32 mouse cellular contexts compared by ENCODE assay signal in genomic region chr11:90570646-90571259, GRCm38 (mm10).
DNase-seq lines count a peak whose midpoint lies in the region; ATAC-seq lines count a peak whose summit lies in the region.
"Had no signal": no experiment of that assay in that cellular context is flagged by ENCODE, and none has a peak within 500 bp of the region (broad histone marks: within the 10 kb centered on the region; RNA-seq: fewer than 3 reads in every experiment).

No protein-coding gene starts in this region.

- no peak overlapping the region for H3K4me3 ChIP-seq in heart, embryonic 15.5 days
- no peak overlapping the region for H3K4me3 ChIP-seq in midbrain, embryonic 11.5 days (ENCODE audit: low read depth, low read length)
- H3K4me3 ChIP-seq: embryonic facial prominence, embryonic 12.5 days; forebrain, embryonic 10.5 days; forebrain, embryonic 15.5 days; heart, adult 2 months; hindbrain, embryonic 10.5 days; hindbrain, embryonic 15.5 days; layer of hippocampus, adult 2 months; liver, embryonic 12.5 days; megakaryocyte, embryonic 14.5 days; midbrain, embryonic 13.5 days; neural tube, embryonic 13.5 days had no signal

- no peak for ATAC-seq in cerebellum, adult (ENCODE audit: insufficient number of reproducible peaks, low FRiP score, low TSS enrichment)
- ATAC-seq in heart, embryonic 15.5 days (replicated peaks; ENCODE audit: insufficient number of reproducible peaks, insufficient read depth, low FRiP score, low read depth) = peak; percentile 62; the same call in 1 of the 2 replicates
- no peak for ATAC-seq in midbrain, embryonic 11.5 days (ENCODE audit: low FRiP score)
- ATAC-seq: CD4-positive, CD25-positive, alpha-beta regulatory T cell, adult 4 months; forebrain, embryonic 15.5 days; inflammation-experienced regulatory T-cells, adult 6 months; liver, embryonic 12.5 days; liver, postnatal 0 days; midbrain, embryonic 13.5 days had no signal

- 0 out of 2 replicates have a peak, but pooled peaks cover 3% of the 10 kb centered on the region for H3K4me1 ChIP-seq in heart, embryonic 15.5 days (replicated peaks)
- H3K4me1 ChIP-seq in midbrain, embryonic 11.5 days (ENCODE audit: control insufficient read depth, insufficient read depth, low read length) = no peaks in the 10 kb centered on the region
- H3K4me1 ChIP-seq: embryonic facial prominence, embryonic 12.5 days; forebrain, embryonic 10.5 days; forebrain, embryonic 15.5 days; hindbrain, embryonic 10.5 days; hindbrain, embryonic 15.5 days; liver, embryonic 12.5 days; megakaryocyte, embryonic 14.5 days; midbrain, embryonic 13.5 days; neural tube, embryonic 13.5 days had no signal

- H3K9me3 ChIP-seq in heart, embryonic 15.5 days (replicated peaks) = no peaks in the 10 kb centered on the region
- H3K9me3 ChIP-seq in midbrain, embryonic 11.5 days (ENCODE audit: control insufficient read depth, low read length) = no peaks in the 10 kb centered on the region
- H3K9me3 ChIP-seq: embryonic facial prominence, embryonic 12.5 days; forebrain, embryonic 10.5 days; forebrain, embryonic 15.5 days; hindbrain, embryonic 10.5 days; hindbrain, embryonic 15.5 days; liver, embryonic 12.5 days; megakaryocyte, embryonic 14.5 days; midbrain, embryonic 13.5 days; neural tube, embryonic 13.5 days had no signal

- 52% methylated on average over 2 of the region's 2 CpGs for WGBS in heart, embryonic 15.5 days
- WGBS in midbrain, embryonic 11.5 days = 92% methylated on average over 2 of the region's 2 CpGs

- 0 out of 2 replicates have a peak overlapping the region, but pooled peaks have one; percentile 12 for H3K27ac ChIP-seq in heart, embryonic 15.5 days
- no peak overlapping the region for H3K27ac ChIP-seq in midbrain, embryonic 11.5 days (ENCODE audit: low read depth, low read length)
- H3K27ac ChIP-seq: embryonic facial prominence, embryonic 12.5 days; forebrain, embryonic 10.5 days; forebrain, embryonic 15.5 days; heart, adult 2 months; hindbrain, embryonic 10.5 days; hindbrain, embryonic 15.5 days; layer of hippocampus, adult 2 months; liver, embryonic 12.5 days; midbrain, embryonic 13.5 days; neural tube, embryonic 13.5 days had no signal

- intact Hi-C loops in heart, postnatal 10 days (cut with DNase I) = no loop called here

- no peaks in the 10 kb centered on the region for H3K27me3 ChIP-seq in heart, embryonic 15.5 days
- no peaks in the 10 kb centered on the region for H3K27me3 ChIP-seq in midbrain, embryonic 11.5 days (ENCODE audit: control insufficient read depth, insufficient read depth, low read length)
- H3K27me3 ChIP-seq: embryonic facial prominence, embryonic 12.5 days; forebrain, embryonic 15.5 days; hindbrain, embryonic 15.5 days; liver, embryonic 12.5 days; megakaryocyte, embryonic 14.5 days; midbrain, embryonic 13.5 days; neural tube, embryonic 13.5 days had no signal

- peak; percentile 22 to 23 for DNase-seq in cerebellum, postnatal 10 days
- DNase-seq in heart, postnatal 10 days = no peak
- DNase-seq in 416B (ENCODE audit: low read depth) = peak; percentile 69
- peak; percentile 19 for DNase-seq in adipocyte (ENCODE audit: low spot score)
- no peak for DNase-seq in cerebellum, postnatal 4 days (ENCODE audit: low spot score in 2 of 2)
- DNase-seq in midbrain, embryonic 11.5 days (ENCODE audit: low spot score, missing footprints) = no peak
- DNase-seq: adrenal gland, postnatal 25 days; cerebellum, adult 18-20 months; cerebellum, postnatal 36 days; embryo, embryonic 11 days; gastrocnemius, postnatal 25 days; heart, adult 2 months; kidney, adult 2 months; kidney, postnatal 36 days; left cerebral cortex, postnatal 4 days; liver, postnatal 0 days; lung, postnatal 4 days; thymus, postnatal 14 days had no signal

- no peak overlapping the region for H3K4me2 ChIP-seq in heart, embryonic 15.5 days
- no peak overlapping the region for H3K4me2 ChIP-seq in midbrain, embryonic 11.5 days
- H3K4me2 ChIP-seq: embryonic facial prominence, embryonic 12.5 days; forebrain, embryonic 15.5 days; hindbrain, embryonic 15.5 days; liver, embryonic 12.5 days; midbrain, embryonic 13.5 days; neural tube, embryonic 13.5 days had no signal

- H3K9ac ChIP-seq in heart, embryonic 15.5 days = no peak overlapping the region
- no peak overlapping the region for H3K9ac ChIP-seq in midbrain, embryonic 11.5 days (ENCODE audit: low read length)
- H3K9ac ChIP-seq: embryonic facial prominence, embryonic 12.5 days; forebrain, embryonic 15.5 days; hindbrain, embryonic 15.5 days; liver, embryonic 12.5 days; liver, postnatal 0 days; midbrain, embryonic 13.5 days; neural tube, embryonic 13.5 days had no signal

- H3K36me3 ChIP-seq in heart, embryonic 15.5 days = peaks cover 5% of the 10 kb centered on the region
- 0 out of 2 replicates have a peak, but pooled peaks cover 2% of the 10 kb centered on the region for H3K36me3 ChIP-seq in midbrain, embryonic 11.5 days (ENCODE audit: control insufficient read depth, insufficient read depth, low read length)

Comparison
In these comparisons a context has a peak if more than half of its experiments do, and no peak if none do; other contexts are left out.
1. DNase-seq: peak in cerebellum, postnatal 10 days (2 of 2), 416B (single experiment) and adipocyte (single experiment); none in heart, postnatal 10 days (0 of 2), cerebellum, postnatal 4 days (0 of 2) and midbrain, embryonic 11.5 days (single experiment).